Mouse (Mus musculus): ENCODE results near the gene Camk2n2.

DNA sequence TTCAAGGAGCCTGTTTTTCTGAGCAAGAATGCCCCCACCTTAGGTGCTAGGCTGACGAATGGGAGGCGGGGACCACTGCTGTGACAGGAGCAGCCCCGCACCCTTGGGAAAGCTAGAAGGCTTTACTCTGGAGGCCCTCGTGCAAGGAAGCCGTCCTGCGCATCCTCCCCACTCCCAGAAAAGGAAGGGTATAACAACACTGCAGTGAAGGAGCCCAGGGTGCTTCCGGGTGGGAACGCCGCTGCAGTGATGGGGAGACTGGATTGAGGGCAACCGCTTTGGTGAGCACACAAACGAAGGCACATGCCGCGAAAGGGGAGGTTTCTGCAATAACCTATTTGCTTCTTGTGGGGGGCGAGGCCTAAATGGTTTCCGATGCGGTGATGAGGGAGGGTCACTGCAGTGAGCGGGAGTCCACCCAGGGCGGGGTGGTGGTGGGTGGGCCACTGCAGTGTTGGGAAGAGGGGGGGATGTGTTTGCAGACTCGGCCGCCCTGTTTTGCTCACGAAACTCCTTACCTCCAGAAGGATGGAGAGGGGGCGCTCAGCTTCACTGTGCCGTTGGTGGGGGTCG lies 31.6 kb downstream of the Camk2n2 start, which contains the start of gene Vwa5b2:
- TF ChIP-seq CTCF (IDR thresholded peaks at IDR 0.05; ENCODE audit: low read depth): no peak
- no peak for TF ChIP-seq EP300 (IDR thresholded peaks at IDR 0.05; ENCODE audit: low read depth)

Data from liver, embryonic 14.5 days (tissue).